33 mouse cellular contexts compared by ENCODE assay signal in genomic region chr8:87382311-87382710, GRCm38 (mm10).
"Had no signal": no experiment of that assay in that cellular context is flagged by ENCODE, and none has a peak within 500 bp of the region (broad histone marks: within the 10 kb centered on the region; RNA-seq: fewer than 3 reads in every experiment).

No protein-coding gene starts in this region.

- H3K9me3 ChIP-seq: limb, embryonic 10.5 days; limb, embryonic 12.5 days; limb, embryonic 13.5 days; limb, embryonic 15.5 days; liver, embryonic 12.5 days; liver, embryonic 13.5 days; liver, embryonic 15.5 days; lung, embryonic 15.5 days; midbrain, embryonic 10.5 days; midbrain, embryonic 12.5 days; midbrain, embryonic 13.5 days; midbrain, embryonic 15.5 days; neural tube, embryonic 12.5 days; neural tube, embryonic 13.5 days had no signal

- DNase-seq: left cerebral cortex, postnatal 4 days; liver; liver, embryonic 13.5 days; liver, postnatal 0 days; lung, adult 18-20 months; lung, adult 2 months; lung, embryonic 14.5 days; lung, postnatal 10 days; lung, postnatal 14 days; lung, postnatal 36 days; lung, postnatal 4 days; midbrain, embryonic 14.5 days had no signal

- H3K27me3 ChIP-seq: liver, embryonic 12.5 days; liver, embryonic 13.5 days; liver, embryonic 15.5 days; lung, embryonic 15.5 days; megakaryocyte, embryonic 14.5 days; midbrain, embryonic 12.5 days; midbrain, embryonic 13.5 days; midbrain, embryonic 15.5 days; neural tube, embryonic 12.5 days; neural tube, embryonic 13.5 days had no signal

- H3K4me3 ChIP-seq: limb, embryonic 10.5 days; limb, embryonic 12.5 days; limb, embryonic 13.5 days; limb, embryonic 15.5 days; liver, embryonic 12.5 days; liver, embryonic 13.5 days; liver, embryonic 15.5 days; lung, embryonic 15.5 days; megakaryocyte, embryonic 14.5 days; midbrain, embryonic 10.5 days; midbrain, embryonic 12.5 days; midbrain, embryonic 13.5 days; midbrain, embryonic 15.5 days; myocyte; neural tube, embryonic 12.5 days; neural tube, embryonic 13.5 days had no signal

- H3K4me1 ChIP-seq: limb, embryonic 13.5 days; limb, embryonic 15.5 days; liver, embryonic 12.5 days; liver, embryonic 13.5 days; liver, embryonic 15.5 days; lung, embryonic 15.5 days; megakaryocyte, embryonic 14.5 days; midbrain, embryonic 10.5 days; midbrain, embryonic 15.5 days had no signal

- H3K9ac ChIP-seq: limb, embryonic 12.5 days; limb, embryonic 13.5 days; limb, embryonic 15.5 days; liver, embryonic 12.5 days; liver, embryonic 13.5 days; liver, embryonic 14.5 days; liver, embryonic 15.5 days; liver, postnatal 0 days; lung, embryonic 14.5 days; lung, embryonic 15.5 days; midbrain, embryonic 12.5 days; midbrain, embryonic 13.5 days; midbrain, embryonic 15.5 days; neural tube, embryonic 12.5 days; neural tube, embryonic 13.5 days had no signal

- ATAC-seq: liver, embryonic 12.5 days; liver, postnatal 0 days; lung, postnatal 0 days; midbrain, embryonic 13.5 days; midbrain, embryonic 15.5 days; midbrain, embryonic 16.5 days had no signal

- H3K4me2 ChIP-seq: limb, embryonic 12.5 days; limb, embryonic 13.5 days; limb, embryonic 15.5 days; liver, embryonic 11.5 days; liver, embryonic 12.5 days; liver, embryonic 13.5 days; liver, embryonic 15.5 days; lung, embryonic 14.5 days; lung, embryonic 15.5 days; midbrain, embryonic 11.5 days; midbrain, embryonic 12.5 days; midbrain, embryonic 13.5 days; midbrain, embryonic 15.5 days; neural tube, embryonic 12.5 days; neural tube, embryonic 13.5 days had no signal

- H3K27ac ChIP-seq: limb, embryonic 10.5 days; limb, embryonic 12.5 days; limb, embryonic 13.5 days; limb, embryonic 15.5 days; liver, embryonic 12.5 days; liver, embryonic 13.5 days; liver, embryonic 14.5 days; liver, embryonic 15.5 days; lung, embryonic 15.5 days; macrophage; midbrain, embryonic 10.5 days; midbrain, embryonic 12.5 days; midbrain, embryonic 13.5 days; midbrain, embryonic 15.5 days; neural tube, embryonic 12.5 days had no signal

- H3K36me3 ChIP-seq: limb, embryonic 10.5 days; limb, embryonic 12.5 days; limb, embryonic 13.5 days; limb, embryonic 15.5 days; liver, embryonic 12.5 days; liver, embryonic 13.5 days; liver, embryonic 15.5 days; lung, embryonic 15.5 days; midbrain, embryonic 10.5 days; midbrain, embryonic 12.5 days; midbrain, embryonic 13.5 days; midbrain, embryonic 15.5 days; neural tube, embryonic 12.5 days; neural tube, embryonic 13.5 days had no signal
